In genomic region chr11:61146645-61147299, GRCm38 (mm10) we compare ENCODE assay signal across 9 mouse cellular contexts. TPM values are rescaled to one million over a fixed set of nuclear protein-coding genes. Genes with fewer than 3 reads are reported as not detected.
A peak's percentile ranks its signal among the peaks of the same experiment; 100 is the strongest.
DNase-seq lines count a peak whose midpoint lies in the region; ATAC-seq and TF ChIP-seq lines count a peak whose summit lies in the region.
"Had no signal": no experiment of that assay in that cellular context is flagged by ENCODE, and none has a peak within 500 bp of the region (broad histone marks: within the 10 kb centered on the region; RNA-seq: fewer than 3 reads in every experiment).

No protein-coding gene starts in this region.

- 8% methylated on average over 20 of the region's 20 CpGs for WGBS in embryonic facial prominence, embryonic 11.5 days
- WGBS in lung, adult 2 months = 25% methylated on average over 20 of the region's 20 CpGs

- H3K4me3 ChIP-seq in embryonic facial prominence, embryonic 11.5 days (ENCODE audit: low read depth, low read length) = peak overlapping the region; percentile 33
- no peak overlapping the region for H3K4me3 ChIP-seq in lung, adult 2 months (replicated peaks; ENCODE audit: extremely low read depth, low read depth, low read length)

- H3K4me2 ChIP-seq in embryonic facial prominence, embryonic 11.5 days (ENCODE audit: low read depth, low read length) = peak overlapping the region; percentile 79

- 0 out of 2 replicates have a peak, but pooled peaks have one; percentile 39 for ATAC-seq in embryonic facial prominence, embryonic 11.5 days (replicated peaks; ENCODE audit: insufficient number of reproducible peaks, low FRiP score, low TSS enrichment, low read depth)

- peak; percentile 36 to 75 for DNase-seq in adrenal gland, adult (ENCODE audit: inconsistent age in 2 of 2, low spot score in 1 of 2)
- DNase-seq in adrenal gland, postnatal 4 days (ENCODE audit: low spot score in 2 of 2) = no peak
- DNase-seq in ES-CJ7 (ENCODE audit: low read depth, low spot score) = peak; percentile 93
- DNase-seq in embryonic facial prominence, embryonic 11.5 days (ENCODE audit: low spot score) = peak; percentile 65
- peak; percentile 8 for DNase-seq in hindlimb bud, embryonic 11.5 days (ENCODE audit: extremely low spot score, low read depth, low spot score)
- peak; percentile 30 for DNase-seq in lung, adult 2 months
- DNase-seq in retina, postnatal 7 days (ENCODE audit: low read depth, low spot score) = peak; percentile 28
- DNase-seq in layer of hippocampus, postnatal 14 days (ENCODE audit: low spot score in 2 of 2) = no peak

- TF ChIP-seq POLR2A in lung, adult 2 months (IDR thresholded peaks at IDR 0.05; ENCODE audit: borderline replicate concordance, extremely low read depth, low read depth, low read length) = no peak

- H3K36me3 ChIP-seq in embryonic facial prominence, embryonic 11.5 days (replicated peaks; ENCODE audit: control insufficient read depth, insufficient read depth, low read depth, low read length) = no peaks in the 10 kb centered on the region

- H3K9me3 ChIP-seq in embryonic facial prominence, embryonic 11.5 days (replicated peaks; ENCODE audit: control insufficient read depth, low read length) = no peaks in the 10 kb centered on the region

- peak; percentile 56 for TF ChIP-seq CTCF in lung, adult 2 months (IDR thresholded peaks at IDR 0.05; ENCODE audit: insufficient read depth, low read length)

- H3K9ac ChIP-seq in embryonic facial prominence, embryonic 11.5 days (replicated peaks; ENCODE audit: low read length) = peak overlapping the region; percentile 52

- H3K4me1 ChIP-seq in embryonic facial prominence, embryonic 11.5 days (ENCODE audit: control insufficient read depth, insufficient read depth, low read length) = no peaks in the 10 kb centered on the region; the same call in 1 of the 2 replicates
- H3K4me1 ChIP-seq in lung, adult 2 months (ENCODE audit: control insufficient read depth, insufficient read depth, low read length) = 0 out of 2 replicates have a peak, but pooled peaks cover 3% of the 10 kb centered on the region

- H3K27me3 ChIP-seq in embryonic facial prominence, embryonic 11.5 days (ENCODE audit: control insufficient read depth, insufficient read depth, low read length) = peaks cover 6% of the 10 kb centered on the region; the same call in 1 of the 2 replicates

- no peak overlapping the region for H3K27ac ChIP-seq in embryonic facial prominence, embryonic 11.5 days (replicated peaks; ENCODE audit: low read depth, low read length)

RNA-seq across cellular contexts. Expression of gene Tnfrsf13b, which starts 20.2 kb away (rescaled TPM):
- 1 to 10 TPM in 1 of 2 experiments, under 1 TPM in 1; 0.67 to 1.4 TPM for total RNA-seq in adrenal gland, postnatal 4 days (2021)
- polyA plus RNA-seq in embryonic facial prominence, embryonic 11.5 days (2014; fragmentation: Nextera tagmentation; extraction: Ambion mirVana) = 0.81 and 1.5 TPM in 2 replicates
- 26.2 and 26.4 TPM in 2 replicates for polyA plus RNA-seq in lung, adult 2 months (2012; rRNA removed)
- total RNA-seq in layer of hippocampus, postnatal 14 days (2021) = 1 to 10 TPM in 1 of 2 experiments, under 1 TPM in 1; 0.99 to 1.4 TPM
- polyA plus RNA-seq: C2C12 had no signal

RNA-seq across cellular contexts. Expression of gene Usp22, which starts 28.1 kb away (rescaled TPM):
- 100 to 1,000 TPM; 107 to 109 TPM for total RNA-seq in adrenal gland, postnatal 4 days (2021)
- polyA plus RNA-seq in embryonic facial prominence, embryonic 11.5 days (2014; fragmentation: Nextera tagmentation; extraction: Ambion mirVana) = 222 and 229 TPM in 2 replicates
- 37.6 and 43.6 TPM in 2 replicates for polyA plus RNA-seq in lung, adult 2 months (2012; rRNA removed)
- 100 to 1,000 TPM; 319 to 320 TPM for total RNA-seq in layer of hippocampus, postnatal 14 days (2021)

Comparison
In these comparisons a context has a peak if more than half of its experiments do, and no peak if none do; other contexts are left out.
1. DNase-seq: peak in adrenal gland, adult (2 of 2), ES-CJ7 (single experiment), embryonic facial prominence, embryonic 11.5 days (single experiment), hindlimb bud, embryonic 11.5 days (single experiment), lung, adult 2 months (single experiment) and retina, postnatal 7 days (single experiment); none in adrenal gland, postnatal 4 days (0 of 2) and layer of hippocampus, postnatal 14 days (0 of 2).